Mouse (Mus musculus) G1E (cell line): ENCODE results near the gene Hes5. TPM values are rescaled to one million over a fixed set of nuclear protein-coding genes. Genes with fewer than 3 reads are reported as not detected.

Source experiments
- ATAC-seq: 2 replicates; pipeline ENCODE4 v1.8.0; 2016; ENCODE audit warnings: mild to moderate bottlenecking; ENCODE audit not compliant: insufficient number of reproducible peaks, poor library complexity, low FRiP score, severe bottlenecking; ENCODE audit errors: extremely low read depth
- DNase-seq: peaks from one replicate; pipeline ENCODE4 v3.0.0; 2012; ENCODE audit warnings: low spot score
- H3K27me3 ChIP-seq: 2 replicates; pipeline ENCODE4 v1.6.1; 2012; ENCODE audit warnings: mild to moderate bottlenecking, low read length, inconsistent platforms; ENCODE audit not compliant: insufficient read depth
- H3K36me3 ChIP-seq: replicated peaks from 2 replicates; pipeline ENCODE3; 2012; ENCODE audit warnings: mild to moderate bottlenecking, inconsistent platforms
- H3K4me1 ChIP-seq: 2 replicates; pipeline ENCODE4 v1.6.1; 2012; ENCODE audit warnings: low read depth, low read length, inconsistent platforms, mixed read lengths; ENCODE audit not compliant: insufficient read depth
- H3K4me3 ChIP-seq: 2 replicates; pipeline ENCODE4 v1.5.1; 2012; ENCODE audit warnings: low read depth, mild to moderate bottlenecking, inconsistent platforms, low read length, moderate library complexity, mixed read lengths
- H3K9me3 ChIP-seq: replicated peaks from 2 replicates; pipeline ENCODE4 v1.6.1; 2012; ENCODE audit warnings: inconsistent platforms
- CTCF ChIP-seq: IDR thresholded peaks from 2 replicates; pipeline ENCODE4 v1.5.1; 2012; ENCODE audit warnings: low read depth, low read length, inconsistent platforms, mixed read lengths
- GATA1 ChIP-seq: IDR thresholded peaks from 2 replicates; pipeline ENCODE4 v1.6.1; 2012; ENCODE audit warnings: borderline replicate concordance, low read length, inconsistent platforms, mixed read lengths
- GATA2 ChIP-seq: IDR thresholded peaks from 2 replicates; pipeline ENCODE4 v1.6.1; 2012; ENCODE audit warnings: low read depth, low read length, inconsistent platforms, borderline replicate concordance
- POLR2AphosphoS5 ChIP-seq: IDR thresholded peaks from 2 replicates; pipeline ENCODE4 v1.6.1; 2012; ENCODE audit warnings: low read depth, low read length, inconsistent platforms; ENCODE audit not compliant: insufficient replicate concordance
- TAL1 ChIP-seq: conservative IDR thresholded peaks from 2 replicates; pipeline ENCODE4 v1.6.1; 2012; ENCODE audit warnings: low read depth, low read length, inconsistent platforms, mixed read lengths
- polyA plus RNA-seq: library from polyadenylated mRNA; stranded (reverse); fragments of >175 nt; gene quantifications from 2 replicates; pipeline ENCODE4 v1.2.3, GENCODE M21; 2012
- total RNA-seq, 2 experiments: library from RNA; stranded (forward) in 1 of 2; stranded (reverse) in 1 of 2; fragments of 200-1000 nt in 1 of 2; fragments of >200 nt in 1 of 2; fragmentation: Nextera tagmentation in 1 of 2; gene quantifications; 2 replicates each; pipeline ENCODE4 v1.2.3; 2014 to 2017

The Hes5 gene
- total and polyA plus RNA-seq, 3 experiments, result not detected

DNA sequence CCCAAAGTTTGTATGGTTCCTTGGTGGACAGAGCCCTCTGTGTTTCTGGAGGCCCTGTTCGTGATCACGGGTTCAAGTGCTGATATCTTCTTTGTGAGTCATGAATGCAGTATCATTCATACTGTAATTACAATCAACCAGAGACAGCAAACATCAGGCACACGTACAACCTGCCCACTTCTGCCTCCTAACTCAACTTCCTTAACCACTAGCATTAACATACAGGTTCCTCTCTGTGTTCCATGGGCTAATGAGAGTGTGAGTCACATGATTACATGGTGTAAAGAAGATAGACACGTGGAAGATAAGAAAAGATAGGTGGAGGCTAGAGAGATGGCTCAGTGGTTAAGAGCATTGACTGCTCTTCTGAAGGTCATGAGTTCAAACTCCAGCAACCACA, 44.1 kb upstream of the Hes5 start:
- no peak; the same call in 1 of the 2 replicates for ATAC-seq
- Histone ChIP-seq H3K36me3 (peaks cover 32% of the 10 kb centered on the region), H3K9me3 (0 out of 2 replicates have a peak, but pooled peaks cover 3% of the 10 kb centered on the region), H3K27me3 (no peaks in the 10 kb centered on the region), H3K4me1 (peaks cover 18% of the 10 kb centered on the region), H3K4me3 (no peak overlapping the region)
- no peak for DNase-seq
- TF ChIP-seq GATA2, result no peak
- TF ChIP-seq GATA1, result no peak
- no peak for TF ChIP-seq POLR2AphosphoS5
- no peak for TF ChIP-seq CTCF
- TF ChIP-seq TAL1, result no peak

DNA sequence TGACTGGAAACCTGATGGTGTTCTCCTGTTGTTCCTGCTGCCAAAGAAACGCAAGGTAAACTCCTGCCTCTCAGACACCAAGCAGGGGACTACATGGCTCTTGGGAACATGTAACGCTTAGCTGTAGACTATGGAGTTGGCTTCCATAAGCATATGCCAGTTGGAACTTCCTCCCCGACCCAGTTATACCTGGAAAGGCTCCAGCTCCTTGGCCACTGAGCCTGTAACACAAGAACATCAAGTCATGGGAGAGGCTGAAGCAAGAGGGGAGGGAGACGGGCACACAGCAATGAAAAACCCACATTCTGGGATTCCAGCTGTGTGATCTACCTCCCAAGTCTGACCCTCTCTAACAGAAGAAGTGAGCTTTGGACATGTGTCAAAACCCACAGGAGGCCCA, 38.4 kb upstream of the Hes5 start:
- DNase-seq (no peak), ATAC-seq (no peak)
- 0 out of 2 replicates have a peak, but pooled peaks cover 2% of the 10 kb centered on the region for H3K9me3 ChIP-seq
- peaks cover 36% of the 10 kb centered on the region for H3K4me1 ChIP-seq
- H3K27me3 ChIP-seq, result no peaks in the 10 kb centered on the region
- H3K36me3 ChIP-seq, result peaks cover 70% of the 10 kb centered on the region
- H3K4me3 ChIP-seq, result no peak overlapping the region
- TF ChIP-seq GATA1 (no peak), POLR2AphosphoS5 (no peak), TAL1 (no peak), CTCF (no peak), GATA2 (no peak)

DNA sequence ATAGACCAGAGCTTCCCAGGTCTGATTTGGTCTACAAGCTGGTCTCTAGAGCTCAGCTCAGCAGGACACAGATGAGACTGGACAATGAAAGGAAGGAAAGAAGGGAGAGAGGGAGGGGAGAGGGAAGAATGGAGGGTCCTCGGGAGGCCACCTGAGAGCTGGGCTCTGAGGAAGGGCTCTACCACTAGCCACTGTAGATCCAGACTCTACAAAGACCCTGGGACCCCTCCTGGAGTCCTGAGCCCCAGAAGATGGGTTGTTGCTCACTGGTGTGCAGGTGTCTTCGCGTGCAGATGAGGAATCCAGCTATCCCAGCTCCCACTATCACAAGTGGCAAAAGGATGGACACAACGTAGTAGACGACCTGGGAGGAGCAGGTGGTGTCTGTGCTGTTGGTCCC, 37.8 kb upstream of the Hes5 start:
- Histone ChIP-seq H3K4me1 (peaks cover 41% of the 10 kb centered on the region), H3K9me3 (no peaks in the 10 kb centered on the region), H3K27me3 (no peaks in the 10 kb centered on the region), H3K4me3 (no peak overlapping the region), H3K36me3 (peaks cover 64% of the 10 kb centered on the region)
- no peak for DNase-seq
- ATAC-seq, result no peak
- TF ChIP-seq CTCF (no peak), POLR2AphosphoS5 (no peak), GATA1 (no peak), GATA2 (no peak), TAL1 (no peak)

DNA sequence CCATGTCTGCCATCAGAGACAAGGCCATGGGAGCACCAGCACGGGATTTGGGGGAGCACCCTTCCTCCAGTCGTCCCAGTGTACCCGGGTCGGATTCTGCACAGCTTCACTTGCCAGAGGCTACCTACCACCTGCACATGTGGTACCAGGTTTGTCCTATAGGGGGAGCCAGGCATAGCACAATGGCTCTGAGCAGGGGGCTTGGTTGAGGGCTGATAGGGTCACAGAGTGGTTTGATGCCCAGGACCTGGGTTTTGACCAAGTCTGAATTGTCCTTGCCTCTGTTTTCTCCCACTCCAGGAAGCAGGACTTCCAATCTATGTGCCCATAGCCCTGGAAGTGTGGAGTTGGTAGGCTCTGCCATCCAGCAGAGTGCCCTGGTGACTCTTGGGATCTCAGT, 35.3 kb upstream of the Hes5 start:
- no peaks in the 10 kb centered on the region for H3K27me3 ChIP-seq
- H3K4me3 ChIP-seq, result no peak overlapping the region; the same call in 1 of the 2 replicates
- H3K36me3 ChIP-seq, result peaks cover 57% of the 10 kb centered on the region
- H3K4me1 ChIP-seq, result peaks cover 64% of the 10 kb centered on the region
- no peaks in the 10 kb centered on the region for H3K9me3 ChIP-seq
- ATAC-seq, result no peak
- no peak for DNase-seq
- TF ChIP-seq CTCF (peak; percentile 88), POLR2AphosphoS5 (no peak), GATA2 (no peak)

DNA sequence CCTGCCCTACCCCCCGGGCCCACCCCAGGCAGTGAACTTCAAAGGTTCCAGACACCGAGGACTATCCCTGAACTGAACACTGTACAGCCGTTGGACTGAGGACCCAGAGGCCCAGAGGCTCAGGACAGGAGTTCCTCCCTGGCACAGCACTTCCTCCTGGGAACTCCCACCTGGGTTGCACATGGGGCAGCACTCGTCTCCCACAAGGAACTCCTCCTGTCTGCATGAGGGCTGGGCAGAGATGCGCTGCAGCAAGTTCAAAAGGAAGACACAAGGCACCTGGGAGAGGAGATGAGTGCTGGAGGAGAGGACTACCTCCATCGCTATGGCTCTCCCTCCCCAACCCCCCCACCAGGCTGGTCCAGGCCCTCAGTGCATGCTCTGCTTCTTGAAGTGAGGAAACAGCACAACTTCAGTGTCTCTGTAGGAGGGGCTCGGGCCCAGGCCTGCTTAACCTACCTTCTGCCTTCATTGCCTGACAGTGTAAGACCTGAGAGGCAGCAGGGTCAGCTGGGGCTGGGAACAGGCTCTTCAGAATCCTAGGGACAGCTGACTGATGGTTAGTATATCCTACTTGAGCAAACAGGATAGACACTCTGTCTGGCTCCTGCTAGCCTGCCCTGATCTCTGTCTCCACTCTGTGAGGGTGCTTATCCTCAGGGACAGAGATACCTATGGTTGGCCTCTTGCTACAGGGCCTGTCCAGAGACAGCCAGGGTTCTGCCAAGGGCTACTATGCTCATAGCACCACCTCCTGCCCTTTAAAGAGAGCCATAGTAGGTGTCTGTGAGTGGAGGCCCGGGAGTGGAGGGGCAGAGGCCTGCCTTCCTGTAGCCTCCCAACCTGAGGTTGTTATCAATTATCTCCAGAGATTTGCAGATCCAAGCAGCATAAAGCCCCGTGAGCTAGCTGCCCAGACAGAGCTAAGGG, 33.5 kb upstream of the Hes5 start:
- ATAC-seq (peak; percentile 11), DNase-seq (no peak)
- Histone ChIP-seq H3K9me3 (no peaks in the 10 kb centered on the region), H3K36me3 (peaks cover 48% of the 10 kb centered on the region), H3K27me3 (no peaks in the 10 kb centered on the region), H3K4me1 (peaks cover 64% of the 10 kb centered on the region), H3K4me3 (peak overlapping the region; percentile 71)
- TF ChIP-seq GATA1 (no peak), CTCF (no peak), POLR2AphosphoS5 (no peak), TAL1 (no peak), GATA2 (no peak)

DNA sequence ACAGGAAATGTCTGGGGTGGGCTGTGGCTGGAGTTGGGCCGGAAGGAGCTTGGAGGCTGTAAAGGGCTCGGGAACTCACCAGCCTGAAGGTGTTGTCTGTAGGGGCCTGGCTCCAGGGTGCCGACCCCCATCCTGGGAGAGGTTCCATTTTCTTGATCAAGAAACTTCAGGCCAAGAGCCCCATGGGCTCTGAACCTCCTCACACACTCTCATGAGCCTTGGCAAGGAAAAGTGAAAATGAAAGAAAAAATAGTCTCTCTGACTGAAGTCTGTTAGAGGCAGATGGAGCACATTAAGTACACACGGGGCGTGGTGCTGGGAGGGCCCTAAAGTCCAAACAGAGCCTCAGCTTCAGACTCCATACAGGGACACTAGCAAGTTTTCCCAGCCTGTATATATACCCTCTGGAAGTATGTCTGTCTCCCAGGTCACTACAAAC, 32.8 kb upstream of the Hes5 start:
- TF ChIP-seq CTCF, result no peak
- TF ChIP-seq POLR2AphosphoS5, result no peak
- no peak for TF ChIP-seq GATA2
- TF ChIP-seq TAL1, result no peak
- no peak for TF ChIP-seq GATA1
- Histone ChIP-seq H3K9me3 (no peaks in the 10 kb centered on the region), H3K36me3 (peaks cover 41% of the 10 kb centered on the region), H3K4me1 (peaks cover 63% of the 10 kb centered on the region), H3K4me3 (peak overlapping the region; percentile 71), H3K27me3 (0 out of 2 replicates have a peak, but pooled peaks cover 2% of the 10 kb centered on the region)
- DNase-seq (no peak), ATAC-seq (peak; percentile 28)
